Mouse (Mus musculus) small intestine, adult 2 months (tissue): ENCODE results near the gene Clock.

Source experiments
- CTCF ChIP-seq: fragments of 200-500 bp; IDR thresholded peaks from 2 replicates; pipeline ENCODE4 v1.5.1; 2012; ENCODE audit warnings: low read depth, mild to moderate bottlenecking, control low read depth, inconsistent platforms, low read length, moderate library complexity, mixed read lengths; ENCODE audit not compliant: insufficient replicate concordance, insufficient read length; ENCODE audit errors: extremely low read depth
- POLR2A ChIP-seq: fragments of 200-500 bp; IDR thresholded peaks from 2 replicates; pipeline ENCODE4 v1.6.1; 2012; ENCODE audit warnings: low read depth, mild to moderate bottlenecking, control low read depth, inconsistent platforms, low read length, moderate library complexity

DNA sequence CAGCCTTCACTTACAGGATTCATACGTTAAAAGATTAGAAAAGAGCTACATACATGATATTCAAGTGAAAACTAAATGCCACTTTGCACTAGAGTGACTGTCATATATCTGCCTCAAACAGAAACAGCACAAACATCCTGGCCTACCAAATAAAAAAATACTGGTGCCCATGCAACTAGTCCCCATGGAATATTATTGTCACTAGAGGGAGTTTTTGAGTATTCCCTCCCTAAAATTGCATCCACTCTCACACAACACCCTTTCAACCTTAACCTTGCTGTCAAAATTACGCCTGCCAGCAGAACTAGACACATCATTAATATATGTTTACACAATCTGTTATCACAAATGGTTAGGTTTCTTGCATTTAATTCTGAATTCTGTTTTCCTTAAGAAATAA is 2.6 kb downstream of the Clock start:
- no peak for TF ChIP-seq CTCF
- no peak for TF ChIP-seq POLR2A
